Mouse (Mus musculus): ENCODE data around the gene Dnajc15. TPM values are rescaled to one million over a fixed set of nuclear protein-coding genes. Genes with fewer than 3 reads are reported as not detected.

Dnajc15 gene
- total and polyA plus RNA-seq, 2 experiments from 2014 or later, result 16.0 to 96.0 TPM

DNA sequence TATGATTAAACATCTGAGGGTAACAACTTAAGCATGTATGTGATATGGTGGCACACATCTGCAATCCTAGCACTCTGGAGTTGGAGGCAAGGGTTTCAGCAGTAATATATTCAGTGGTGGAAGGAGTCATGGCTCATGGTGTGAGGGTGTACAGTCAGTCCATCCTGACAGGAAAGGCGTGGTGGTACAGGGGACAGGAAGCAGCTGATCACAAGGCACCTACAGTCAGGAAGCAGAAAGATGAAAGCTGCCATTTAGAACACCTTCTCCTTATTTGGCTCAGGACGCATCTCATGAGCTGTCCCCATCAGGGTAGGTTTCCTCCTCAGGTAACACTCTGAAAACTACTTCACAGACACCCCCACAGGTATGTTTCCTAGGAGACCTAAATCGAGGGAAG is 4.0 kb downstream of the Dnajc15 start:
- no peak for ATAC-seq (ENCODE audit: low FRiP score)
- H3K27ac ChIP-seq (ENCODE audit: low read depth, low read length), result no peak overlapping the region
- no peak overlapping the region for H3K9ac ChIP-seq (replicated peaks; ENCODE audit: low read length, poor library complexity, severe bottlenecking)
- H3K4me1 ChIP-seq (ENCODE audit: insufficient read depth, low read length), result peaks cover 4% of the 10 kb centered on the region; the same call in 1 of the 2 replicates
- DNase-seq (ENCODE audit: low spot score), result no peak
- no peak overlapping the region for H3K4me2 ChIP-seq (ENCODE audit: low read depth, low read length, poor library complexity, severe bottlenecking)
- H3K4me3 ChIP-seq (ENCODE audit: low read depth, low read length), result no peak overlapping the region
- H3K9me3 ChIP-seq (ENCODE audit: low read length), result no peaks in the 10 kb centered on the region
- H3K36me3 ChIP-seq (ENCODE audit: insufficient read depth, low read length), result no peaks in the 10 kb centered on the region
- WGBS, result 89% methylated on average over 3 of the region's 3 CpGs
- TF ChIP-seq CTCF (IDR thresholded peaks at IDR 0.05), result no peak
- no peaks in the 10 kb centered on the region for H3K27me3 ChIP-seq (ENCODE audit: insufficient read depth, low read length)

DNA sequence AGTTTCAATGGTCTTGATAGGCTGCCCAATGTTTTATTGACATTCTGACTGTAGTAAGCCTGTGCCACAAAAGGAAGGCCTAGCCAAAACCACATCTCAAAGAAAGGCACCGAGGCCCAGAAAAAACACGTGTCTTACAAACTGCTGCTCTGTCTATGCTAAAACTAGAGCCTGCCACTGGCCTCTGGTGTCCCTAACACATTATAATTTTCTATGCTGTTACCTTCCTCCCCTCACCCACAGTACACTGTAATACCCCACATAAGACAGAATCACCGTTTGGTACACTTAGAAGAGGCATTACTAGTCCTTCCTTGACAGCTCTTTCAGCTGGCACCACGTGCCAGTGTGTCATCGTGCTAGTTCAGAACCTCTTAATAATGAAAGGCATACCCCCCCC is 7.3 kb downstream of the Dnajc15 start:
- no peaks in the 10 kb centered on the region for H3K4me1 ChIP-seq (ENCODE audit: insufficient read depth, low read length)
- H3K27me3 ChIP-seq (ENCODE audit: insufficient read depth, low read length), result no peaks in the 10 kb centered on the region
- no peak overlapping the region for H3K9ac ChIP-seq (replicated peaks; ENCODE audit: low read length, poor library complexity, severe bottlenecking)
- ATAC-seq (ENCODE audit: low FRiP score) (no peak), DNase-seq (ENCODE audit: low spot score) (no peak)
- 86% methylated on average over 5 of the region's 5 CpGs for WGBS
- no peaks in the 10 kb centered on the region for H3K9me3 ChIP-seq (ENCODE audit: low read length)
- H3K4me2 ChIP-seq (ENCODE audit: low read depth, low read length, poor library complexity, severe bottlenecking), result no peak overlapping the region
- H3K4me3 ChIP-seq (ENCODE audit: low read depth, low read length), result no peak overlapping the region
- no peak overlapping the region for H3K27ac ChIP-seq (ENCODE audit: low read depth, low read length)
- TF ChIP-seq CTCF (IDR thresholded peaks at IDR 0.05), result no peak
- no peaks in the 10 kb centered on the region for H3K36me3 ChIP-seq (ENCODE audit: insufficient read depth, low read length)

DNA sequence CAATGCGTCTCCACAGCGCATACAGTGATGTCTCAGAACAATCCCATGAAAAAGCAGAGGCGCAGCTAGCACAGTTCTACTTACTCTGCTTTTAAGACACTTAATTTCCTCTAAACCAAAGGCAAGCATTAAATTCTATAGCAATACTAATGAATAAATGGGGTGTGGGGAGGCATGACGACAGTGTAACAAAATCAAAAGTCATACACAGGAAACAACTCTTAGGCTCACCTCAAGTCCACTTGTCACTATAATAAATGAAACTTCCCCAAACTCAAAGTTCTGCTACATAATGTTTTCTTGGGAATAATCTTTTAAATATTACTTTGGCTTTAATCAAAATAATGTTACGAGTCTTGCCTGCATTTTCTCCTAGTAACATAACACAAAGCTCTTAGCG is 10.4 kb downstream of the Dnajc15 start:
- H3K9ac ChIP-seq (replicated peaks; ENCODE audit: low read length, poor library complexity, severe bottlenecking), result no peak overlapping the region
- H3K4me2 ChIP-seq (ENCODE audit: low read depth, low read length, poor library complexity, severe bottlenecking), result no peak overlapping the region
- ATAC-seq (ENCODE audit: low FRiP score) (no peak), DNase-seq (ENCODE audit: low spot score) (no peak)
- H3K36me3 ChIP-seq (ENCODE audit: insufficient read depth, low read length), result no peaks in the 10 kb centered on the region
- H3K27me3 ChIP-seq (ENCODE audit: insufficient read depth, low read length), result no peaks in the 10 kb centered on the region
- no peak overlapping the region for H3K27ac ChIP-seq (ENCODE audit: low read depth, low read length)
- H3K4me1 ChIP-seq (ENCODE audit: insufficient read depth, low read length), result no peaks in the 10 kb centered on the region
- TF ChIP-seq CTCF (IDR thresholded peaks at IDR 0.05), result no peak
- WGBS, result 92% methylated on average over 6 of the region's 6 CpGs
- no peak overlapping the region for H3K4me3 ChIP-seq (ENCODE audit: low read depth, low read length)
- H3K9me3 ChIP-seq (ENCODE audit: low read length), result no peaks in the 10 kb centered on the region

DNA sequence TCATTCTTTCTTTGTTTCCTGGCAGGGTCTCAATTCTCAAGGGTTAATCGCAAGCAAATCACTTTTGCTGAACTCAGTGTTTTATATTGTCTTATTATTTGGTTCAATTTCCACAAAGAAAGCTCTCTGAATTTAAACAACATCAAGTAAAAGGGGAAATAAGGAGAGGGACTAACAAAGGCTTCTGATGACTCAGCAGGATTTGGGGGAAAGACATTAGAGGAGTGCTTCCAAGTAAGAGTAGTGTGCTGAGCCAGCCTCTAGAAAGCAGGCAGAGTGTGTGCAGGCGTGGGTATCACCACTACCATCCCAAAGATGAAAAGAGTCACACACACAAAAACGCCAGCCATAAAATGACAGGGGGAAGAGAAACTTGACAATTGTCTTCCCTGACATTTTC is 10.9 kb downstream of the Dnajc15 start:
- TF ChIP-seq CTCF (IDR thresholded peaks at IDR 0.05), result no peak
- Histone ChIP-seq H3K4me3 (ENCODE audit: low read depth, low read length) (no peak overlapping the region), H3K4me1 (ENCODE audit: insufficient read depth, low read length) (no peaks in the 10 kb centered on the region), H3K9ac (replicated peaks; ENCODE audit: low read length, poor library complexity, severe bottlenecking) (no peak overlapping the region), H3K36me3 (ENCODE audit: insufficient read depth, low read length) (no peaks in the 10 kb centered on the region), H3K27ac (ENCODE audit: low read depth, low read length) (no peak overlapping the region), H3K4me2 (ENCODE audit: low read depth, low read length, poor library complexity, severe bottlenecking) (no peak overlapping the region), H3K9me3 (ENCODE audit: low read length) (no peaks in the 10 kb centered on the region), H3K27me3 (ENCODE audit: insufficient read depth, low read length) (no peaks in the 10 kb centered on the region)
- WGBS, result 62% methylated on average over 3 of the region's 3 CpGs
- ATAC-seq (ENCODE audit: low FRiP score) (no peak), DNase-seq (ENCODE audit: low spot score) (no peak)

DNA sequence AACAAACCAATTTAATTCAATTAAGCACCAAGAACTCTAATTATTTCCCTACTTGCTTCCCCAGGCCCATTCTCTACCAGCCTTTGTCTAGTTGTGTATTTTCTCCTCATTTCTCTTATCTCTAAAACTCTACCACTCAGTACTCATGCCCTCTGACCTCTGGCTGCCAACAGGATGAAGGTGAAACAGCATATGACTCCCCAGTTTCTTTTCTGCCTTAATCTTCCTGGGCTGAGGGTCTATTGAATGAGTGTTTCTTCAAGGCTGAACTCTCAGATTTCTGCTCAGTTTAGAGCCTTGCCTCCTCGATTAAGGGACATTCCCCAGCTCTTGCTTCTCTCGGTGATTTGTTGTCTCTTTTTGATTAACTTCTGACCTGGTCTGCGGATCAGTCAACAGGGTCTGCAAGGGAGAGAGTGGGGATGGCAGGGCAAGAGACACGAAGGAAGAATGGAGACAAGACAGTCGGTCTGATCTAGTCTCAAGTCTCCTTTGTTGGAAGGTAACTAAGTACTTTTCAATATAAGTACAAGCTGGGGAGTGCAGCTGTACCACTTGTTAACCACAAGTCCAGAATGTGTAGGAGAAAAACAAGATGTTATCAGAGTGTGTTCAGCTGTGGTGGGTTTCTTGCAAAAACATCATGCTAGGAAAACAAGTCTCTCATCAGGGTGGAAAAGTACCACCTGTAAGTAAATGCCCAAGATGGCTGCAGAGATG is 13.9 kb downstream of the Dnajc15 start:
- no peaks in the 10 kb centered on the region for H3K9me3 ChIP-seq (ENCODE audit: low read length)
- H3K36me3 ChIP-seq (ENCODE audit: insufficient read depth, low read length), result no peaks in the 10 kb centered on the region

DNA sequence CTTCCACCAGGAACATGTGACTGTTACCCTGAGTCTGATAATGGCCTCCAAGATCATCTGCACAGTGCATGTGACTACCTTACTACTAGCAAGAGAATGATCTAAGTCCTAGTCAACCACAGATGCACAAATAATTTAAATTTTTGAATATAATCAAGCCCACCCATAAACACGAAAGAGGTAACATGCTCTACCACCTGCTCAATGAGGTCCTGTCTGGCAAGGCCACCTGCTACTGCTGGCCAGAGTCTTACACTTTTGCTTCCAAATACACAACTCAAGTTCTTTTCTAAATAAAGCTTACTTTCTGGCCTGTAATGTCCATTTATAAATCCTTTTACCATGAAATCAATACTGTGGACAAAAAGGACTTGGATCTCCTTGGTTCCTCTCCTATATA is 15.0 kb downstream of the Dnajc15 start:
- H3K27ac ChIP-seq (ENCODE audit: low read depth, low read length), result no peak overlapping the region
- H3K27me3 ChIP-seq (ENCODE audit: insufficient read depth, low read length), result no peaks in the 10 kb centered on the region
- ATAC-seq (ENCODE audit: low FRiP score) (no peak), DNase-seq (ENCODE audit: low spot score) (no peak)
- WGBS, result 85% methylated on average over 1 of the region's 1 CpGs
- no peak for TF ChIP-seq CTCF (IDR thresholded peaks at IDR 0.05)
- H3K9ac ChIP-seq (replicated peaks; ENCODE audit: low read length, poor library complexity, severe bottlenecking), result no peak overlapping the region
- H3K4me3 ChIP-seq (ENCODE audit: low read depth, low read length), result no peak overlapping the region
- H3K36me3 ChIP-seq (ENCODE audit: insufficient read depth, low read length), result no peaks in the 10 kb centered on the region
- no peaks in the 10 kb centered on the region for H3K9me3 ChIP-seq (ENCODE audit: low read length)
- H3K4me2 ChIP-seq (ENCODE audit: low read depth, low read length, poor library complexity, severe bottlenecking), result no peak overlapping the region
- H3K4me1 ChIP-seq (ENCODE audit: insufficient read depth, low read length), result no peaks in the 10 kb centered on the region

More for the DNA sequence above, 13.9 kb downstream of the Dnajc15 start:
- no peak for DNase-seq (ENCODE audit: low spot score)
- Histone ChIP-seq H3K27me3 (ENCODE audit: insufficient read depth, low read length) (no peaks in the 10 kb centered on the region), H3K27ac (ENCODE audit: low read depth, low read length) (no peak overlapping the region), H3K4me1 (ENCODE audit: insufficient read depth, low read length) (no peaks in the 10 kb centered on the region), H3K4me3 (ENCODE audit: low read depth, low read length) (no peak overlapping the region), H3K4me2 (ENCODE audit: low read depth, low read length, poor library complexity, severe bottlenecking) (no peak overlapping the region), H3K9ac (replicated peaks; ENCODE audit: low read length, poor library complexity, severe bottlenecking) (no peak overlapping the region)
- TF ChIP-seq CTCF (IDR thresholded peaks at IDR 0.05), result no peak
- no peak for ATAC-seq (ENCODE audit: low FRiP score)
- WGBS, result 68% methylated on average over 5 of the region's 5 CpGs
